Mouse (Mus musculus) megakaryocyte, adult 5-6 weeks (primary cell): ENCODE measurements around the gene Arpp19. TPM values are rescaled to one million over a fixed set of nuclear protein-coding genes. Genes with fewer than 3 reads are reported as not detected.

ENCODE experiments used
- ATAC-seq: 2 replicates; pipeline ENCODE4 v1.8.0; 2016; ENCODE audit warnings: mild to moderate bottlenecking, inconsistent platforms; ENCODE audit not compliant: poor library complexity, severe bottlenecking
- total RNA-seq, 2 experiments: library from RNA; stranded (forward) in 1 of 2; stranded (reverse) in 1 of 2; fragments of 153-499, 151-499 nt in 1 of 2; fragments of 221-1000, 200-1000 nt in 1 of 2; gene quantifications; 2 replicates each; pipeline versions ENCODE4 v1.2.3 to v1.2.4; 2015 to 2017

Arpp19 gene
- total RNA-seq (2015) = 134 and 149 TPM in 2 replicates
- 114 and 153 TPM in 2 replicates for total RNA-seq (2017)

DNA sequence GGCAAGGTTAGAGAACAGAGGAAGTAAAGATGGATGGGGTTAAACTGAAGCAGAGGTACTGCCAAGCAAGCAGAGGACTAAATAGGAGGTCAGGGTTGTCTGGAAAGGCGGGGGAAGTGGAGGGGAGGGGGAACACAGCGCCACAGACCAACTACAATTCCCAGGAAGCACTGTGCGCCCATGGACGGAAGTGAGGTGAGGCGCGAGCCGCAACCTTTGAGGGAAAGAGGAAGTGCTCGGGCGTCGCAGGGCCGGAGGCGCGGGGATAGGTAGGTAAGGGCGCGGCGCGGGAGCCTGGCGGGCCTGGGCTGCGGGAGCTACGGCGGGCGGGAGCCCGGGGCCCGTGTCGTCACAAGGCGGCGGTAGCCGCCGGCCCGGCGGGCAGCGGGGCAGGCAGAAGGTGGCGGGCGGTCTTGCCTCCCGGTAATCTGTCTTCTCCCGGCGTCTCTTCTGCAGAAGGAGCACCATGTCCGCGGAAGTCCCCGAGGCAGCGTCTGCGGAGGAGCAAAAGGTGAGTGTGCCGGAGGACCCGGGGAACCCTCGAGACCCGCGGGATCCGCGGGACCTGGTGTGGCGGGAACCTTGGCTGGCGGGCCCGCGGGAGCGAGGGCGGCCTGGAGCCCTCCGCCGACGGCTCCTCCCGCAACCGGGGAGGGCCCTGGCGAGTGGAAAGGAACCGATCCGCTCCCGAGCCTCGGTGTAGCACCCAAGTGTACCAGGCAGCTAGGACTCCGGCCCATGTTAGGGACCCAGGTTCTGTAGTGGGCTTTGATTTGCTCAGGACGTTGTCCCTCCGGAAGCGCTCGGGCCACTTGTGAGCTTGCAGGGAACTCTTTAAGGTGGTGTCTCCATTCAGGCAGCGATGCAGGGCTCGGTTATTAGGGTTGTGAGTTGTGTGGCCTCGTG is at the start of gene Arpp19:
TSS of gene Arpp19 (plus strand) at position 164 of the 906 bp plus-strand sequence.
- ATAC-seq = peak; percentile 98

DNA sequence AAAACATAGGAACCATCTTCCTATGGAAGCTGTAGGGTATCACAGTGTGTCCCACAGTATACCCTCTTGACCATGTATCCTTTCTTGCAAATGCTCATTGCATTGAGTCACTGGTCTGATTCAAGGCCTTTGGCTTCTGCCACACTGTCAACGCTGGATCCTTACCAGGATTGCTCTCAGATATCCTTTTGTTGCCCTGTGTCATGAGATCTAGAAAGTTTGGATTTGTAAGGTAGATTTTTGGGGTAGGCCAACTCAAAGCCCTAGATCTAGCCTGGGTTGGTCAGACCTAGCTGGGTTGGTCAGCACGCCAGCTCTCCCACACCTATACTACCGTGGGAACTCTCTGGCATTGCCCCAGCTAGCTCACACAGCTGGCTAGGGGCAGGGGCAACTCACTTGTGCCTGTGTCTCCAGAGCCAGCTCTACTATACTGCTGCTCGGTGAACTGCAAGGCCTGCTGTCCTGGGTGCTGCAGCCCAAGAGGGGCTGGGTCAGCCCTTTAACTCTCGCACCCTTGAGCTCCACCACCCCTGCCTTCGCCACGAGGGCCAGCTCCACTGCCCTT is 48.4 kb upstream of the Arpp19 start:
- ATAC-seq = no peak

GRCm38 (mm10) chr9:74989990-74990389 is 47.4 kb upstream of the Arpp19 start:
- peak; percentile 59; the same call in 1 of the 2 replicates for ATAC-seq

- ATAC-seq = no peak
Measured at GRCm38 (mm10) chr9:74994611-74995257, 42.7 kb upstream of the Arpp19 start.

GRCm38 (mm10) chr9:74996349-74996748 is 41.1 kb upstream of the Arpp19 start:
- peak; percentile 24; the same call in 1 of the 2 replicates for ATAC-seq

DNA sequence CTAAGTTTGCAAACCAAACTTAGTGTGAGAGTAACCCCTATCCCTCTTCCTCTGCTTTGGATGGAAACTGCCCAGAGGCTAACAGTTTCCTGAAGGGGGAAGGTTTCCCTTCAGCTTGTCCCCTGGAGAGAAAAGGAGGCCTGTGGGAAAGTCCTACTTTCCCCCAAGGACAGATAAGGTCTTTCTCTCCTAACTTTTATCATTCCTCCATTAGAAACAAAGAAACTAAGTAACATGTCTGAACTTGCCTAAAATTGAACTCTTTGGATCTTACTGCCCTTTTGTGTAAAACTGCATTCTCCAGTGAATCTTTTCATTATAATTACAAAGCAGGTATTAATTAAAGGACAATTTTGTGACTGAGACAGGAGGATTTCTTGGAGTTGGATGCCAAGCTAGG is 39.4 kb upstream of the Arpp19 start:
- ATAC-seq = no peak

GRCm38 (mm10) chr9:75001006-75001405 is 36.4 kb upstream of the Arpp19 start:
- no peak for ATAC-seq

DNA sequence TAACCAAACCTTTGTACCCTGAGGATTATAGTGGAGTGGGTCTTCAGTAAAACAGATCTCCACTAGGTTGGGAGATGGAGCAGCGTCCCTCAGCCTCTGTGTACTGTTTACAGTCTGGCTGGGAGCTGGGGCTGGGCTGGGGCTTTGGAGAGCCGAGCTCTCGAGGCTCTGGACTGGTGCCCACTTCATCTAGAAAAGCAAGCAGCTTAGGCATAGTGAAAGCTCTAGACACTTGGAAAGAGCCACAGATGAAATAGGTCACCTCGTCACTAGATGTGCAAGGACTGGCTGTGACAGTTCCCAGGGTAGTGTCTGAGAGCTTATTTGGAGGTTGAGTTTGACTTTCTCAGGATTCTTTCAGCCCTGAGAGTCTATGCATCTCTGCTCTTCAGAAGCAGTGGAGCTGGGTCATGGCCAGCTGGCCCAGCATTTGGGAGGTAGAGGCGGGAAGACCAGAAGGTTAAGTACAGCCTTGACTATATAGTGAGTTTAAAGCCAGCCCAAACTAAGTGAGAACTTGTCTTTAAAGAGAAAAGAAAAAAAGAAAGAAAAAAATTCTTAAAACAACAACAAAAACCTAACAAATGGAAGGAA is 35.7 kb upstream of the Arpp19 start:
- no peak for ATAC-seq

DNA sequence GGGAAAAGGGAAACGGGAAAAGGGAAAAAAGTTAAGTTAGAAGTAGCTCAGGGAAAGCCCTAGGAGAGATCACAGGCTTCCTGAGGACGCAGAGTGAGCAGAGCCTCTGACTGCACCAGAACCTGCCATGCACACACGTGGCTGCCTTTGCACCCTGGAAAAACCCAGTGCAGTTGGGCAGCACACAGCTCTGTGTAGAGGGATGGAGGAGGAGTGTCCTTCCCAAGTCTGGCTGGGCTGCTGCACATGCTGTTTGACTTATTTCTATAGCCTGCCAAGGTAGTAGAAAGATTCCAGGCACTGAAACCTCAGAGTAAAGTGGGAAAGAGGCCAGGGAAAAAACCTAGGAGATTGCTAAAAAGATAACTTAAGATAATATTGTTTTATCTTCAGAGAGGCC is 35.2 kb upstream of the Arpp19 start:
- ATAC-seq = no peak

- no peak for ATAC-seq
Measured at GRCm38 (mm10) chr9:75004203-75004602, 33.2 kb upstream of the Arpp19 start.

DNA sequence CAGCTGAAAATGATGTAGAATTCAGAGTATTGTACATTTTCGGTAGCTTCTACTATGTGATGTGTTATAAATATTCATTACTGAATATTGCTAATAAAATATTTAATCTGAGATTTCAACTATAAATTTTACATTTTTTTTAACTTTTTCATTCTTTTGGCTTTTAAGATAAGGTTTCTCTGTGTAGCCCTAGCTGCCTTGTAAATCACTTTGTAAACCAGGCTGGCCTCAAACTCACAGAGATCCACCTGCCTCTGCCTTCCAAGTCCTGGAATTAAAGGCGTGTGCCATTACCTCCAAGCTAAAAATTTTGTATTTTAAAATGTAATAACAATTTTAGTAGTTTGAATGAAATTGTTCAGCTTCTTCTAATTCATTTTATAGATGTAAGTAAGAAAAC is 20.8 kb upstream of the Arpp19 start:
- ATAC-seq = no peak

- no peak for ATAC-seq
Measured at GRCm38 (mm10) chr9:75019181-75019580, 18.2 kb upstream of the Arpp19 start.

- ATAC-seq = peak; percentile 30; the same call in 1 of the 2 replicates
Measured at GRCm38 (mm10) chr9:75019592-75019991, 17.8 kb upstream of the Arpp19 start.

- no peak for ATAC-seq
Measured at GRCm38 (mm10) chr9:75020561-75020960, 16.9 kb upstream of the Arpp19 start.

DNA sequence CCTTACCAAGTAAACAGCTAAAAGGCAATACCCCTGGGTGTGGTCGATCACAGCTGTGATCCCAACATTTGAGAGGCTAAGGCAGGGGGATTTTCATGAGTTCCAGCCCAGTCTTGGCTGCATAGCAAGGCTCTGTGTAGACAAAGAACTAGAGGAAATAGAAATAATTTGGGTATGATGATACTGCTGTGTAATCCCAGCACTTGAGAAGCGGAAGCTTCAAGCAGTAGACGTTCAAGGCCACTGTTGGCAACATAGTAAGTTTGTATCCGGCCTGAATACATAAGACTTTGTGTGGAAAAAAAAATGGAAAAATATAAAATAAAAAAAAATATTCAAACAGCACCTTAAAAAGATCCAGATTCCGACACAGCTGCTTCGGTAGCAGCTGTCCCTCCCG is 14.9 kb upstream of the Arpp19 start:
- no peak for ATAC-seq

DNA sequence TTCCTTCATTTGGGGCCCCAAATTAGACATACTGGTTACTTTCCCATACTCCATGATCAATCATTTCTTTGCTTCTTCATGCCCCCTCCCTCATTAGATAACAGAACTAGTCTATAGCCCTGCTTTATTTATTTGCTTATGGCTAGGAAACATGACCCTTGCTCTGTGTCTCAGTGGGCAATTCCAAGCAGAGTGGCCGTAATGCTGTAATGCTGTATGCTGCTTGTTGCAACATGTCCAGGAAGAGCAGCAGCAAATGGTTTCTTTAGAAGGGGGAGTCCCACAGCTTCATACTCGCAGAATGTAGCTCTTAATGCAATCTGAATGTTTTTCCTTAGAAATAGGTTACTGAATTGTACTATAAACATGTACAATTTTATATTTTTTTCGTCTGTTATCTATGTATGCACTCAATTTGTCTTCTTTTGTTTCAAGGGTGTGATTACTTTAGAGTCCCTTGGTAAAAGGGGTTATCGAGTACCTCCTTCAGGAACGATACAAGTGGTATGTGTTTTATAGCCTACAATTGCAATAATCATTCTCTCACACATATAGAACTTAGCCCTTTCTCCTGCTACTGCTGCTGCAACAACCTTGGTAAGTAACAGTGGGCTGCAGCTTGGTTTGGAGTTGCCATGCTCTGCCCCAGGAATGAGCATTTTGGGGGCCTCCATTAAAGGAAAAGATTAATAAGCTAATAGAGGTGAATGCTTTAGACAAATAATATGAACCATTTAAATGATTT is 14.1 kb upstream of the Arpp19 start:
- no peak for ATAC-seq

GRCm38 (mm10) chr9:75024089-75024488 is 13.3 kb upstream of the Arpp19 start:
- ATAC-seq = no peak

- peak; percentile 47 for ATAC-seq
Measured at GRCm38 (mm10) chr9:75025689-75026088, 11.7 kb upstream of the Arpp19 start.

DNA sequence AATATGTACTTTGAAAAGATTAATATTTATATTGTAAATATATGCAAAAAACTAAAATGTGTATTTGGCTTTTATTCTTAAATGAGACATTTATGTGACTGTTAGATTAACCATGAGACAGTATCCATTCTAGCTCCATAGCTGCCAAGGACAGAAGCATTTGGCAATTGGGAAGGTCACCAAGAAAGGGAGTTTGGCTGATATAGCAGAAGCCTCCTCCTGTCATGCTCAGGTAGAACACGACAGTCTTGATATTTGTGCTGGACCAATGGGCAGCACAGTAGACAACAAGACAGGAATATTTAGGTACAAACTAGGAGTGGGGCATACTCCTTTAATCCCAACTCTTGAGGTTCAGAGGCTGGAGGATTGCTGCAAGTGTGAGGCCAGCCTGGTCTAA is 5.0 kb upstream of the Arpp19 start:
- ATAC-seq = no peak

DNA sequence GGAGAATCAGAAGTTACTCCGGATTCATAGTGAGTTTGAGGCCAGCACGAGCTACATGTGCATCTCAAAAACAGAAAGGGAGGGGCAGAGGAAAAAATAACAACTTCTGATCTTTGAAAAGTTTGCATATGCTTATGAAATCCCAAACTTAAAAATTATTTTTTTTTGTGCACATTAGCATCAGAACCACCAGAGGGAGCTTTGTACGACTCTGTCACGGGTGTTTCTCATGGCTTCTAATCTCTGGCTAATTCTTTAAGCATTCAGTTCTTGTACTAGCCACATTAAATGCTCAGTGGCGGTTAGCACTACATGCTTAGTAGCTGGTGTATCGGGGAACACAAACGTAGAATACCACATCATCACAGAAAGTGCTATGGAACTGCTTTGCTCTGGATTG is 4.3 kb upstream of the Arpp19 start:
- ATAC-seq = no peak

- no peak for ATAC-seq
Measured at GRCm38 (mm10) chr9:75034691-75035090, 2.7 kb upstream of the Arpp19 start.
